Mouse (Mus musculus) thymus, postnatal 4 days (tissue): Measurements from ENCODE around the gene Jmjd1c.

ENCODE experiments used
- DNase-seq: peaks from one replicate; pipeline ENCODE4 v3.0.0; 2021

Gene Jmjd1c

DNA sequence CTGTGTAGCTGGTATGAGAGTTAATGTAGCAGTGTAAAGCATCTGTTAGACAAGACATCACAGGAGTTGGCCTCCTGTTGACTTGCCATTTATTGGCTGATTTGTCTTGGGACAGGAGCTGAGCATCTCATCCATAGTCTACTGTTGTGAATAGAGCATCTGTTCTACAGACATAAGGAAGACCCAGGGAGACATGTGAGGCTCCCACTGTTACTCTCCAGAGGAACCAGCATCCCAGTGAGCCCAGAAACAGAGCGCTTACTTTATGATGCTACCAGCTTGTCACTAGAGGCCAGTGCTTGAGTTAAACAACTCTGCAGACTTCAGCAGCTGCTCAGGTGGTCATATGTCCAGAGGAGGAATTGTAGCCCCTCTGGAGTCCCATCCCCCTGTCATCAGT, 157.2 kb downstream of the Jmjd1c start:
- no peak for DNase-seq

DNA sequence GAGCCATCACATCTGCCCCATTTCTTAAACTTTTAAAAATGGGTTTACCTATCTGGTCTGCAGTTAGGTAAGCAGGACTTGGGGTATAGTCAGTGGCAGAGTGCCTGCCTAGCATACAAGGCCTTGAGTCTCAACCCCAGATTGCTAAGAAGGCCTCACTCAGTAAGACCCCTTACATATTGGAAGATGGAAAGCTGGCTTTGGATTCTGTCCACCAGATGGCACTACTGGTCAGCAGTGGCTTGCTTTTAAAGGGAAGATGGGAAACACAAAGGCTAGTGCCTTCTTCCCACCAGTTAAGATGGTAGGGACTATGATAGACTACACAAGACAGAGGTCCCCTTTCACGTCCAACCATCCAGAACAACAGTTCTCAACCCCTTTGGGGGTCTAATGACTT, 168.9 kb downstream of the Jmjd1c start:
- DNase-seq = peak; percentile 49

DNA sequence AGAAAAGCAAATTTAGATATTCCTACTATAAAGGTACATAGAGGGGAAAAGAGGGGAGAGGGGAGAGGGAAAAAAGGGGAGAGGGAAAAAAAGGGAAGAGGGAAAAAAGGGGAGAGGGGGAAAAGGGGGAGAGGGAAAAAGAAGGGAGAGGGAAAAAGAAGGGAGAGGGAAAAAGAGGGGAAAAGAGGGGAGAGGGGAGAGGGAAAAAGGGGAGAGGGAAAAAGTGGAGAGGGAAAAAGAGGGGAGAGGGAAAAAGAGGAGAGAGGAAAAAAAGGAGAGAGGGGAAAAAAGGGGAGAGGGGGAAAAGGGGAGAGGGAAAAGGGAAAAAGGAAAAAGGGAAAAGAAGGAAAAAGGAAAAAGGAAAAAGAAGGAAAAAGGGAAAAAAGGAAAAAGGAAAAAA, 180.0 kb downstream of the Jmjd1c start:
- DNase-seq = no peak

DNA sequence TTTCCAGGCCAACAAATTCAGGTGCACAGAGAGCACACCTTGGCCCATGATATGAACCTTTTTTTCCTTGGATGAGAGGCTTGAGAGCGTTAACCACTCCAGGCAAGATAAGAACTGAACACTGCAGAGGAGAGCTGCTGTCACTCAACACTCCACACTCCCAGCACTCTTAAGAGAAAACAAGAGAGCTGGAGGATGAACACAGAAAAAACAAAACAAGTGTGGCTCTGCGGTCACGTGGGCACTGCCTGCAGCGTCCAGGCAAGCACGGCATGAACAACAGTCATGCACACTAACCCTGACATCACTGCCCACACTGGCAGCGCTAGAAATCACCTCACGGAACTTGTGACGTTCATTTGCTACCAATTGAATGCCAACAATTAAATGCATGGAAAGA, 185.9 kb downstream of the Jmjd1c start:
- no peak for DNase-seq

- DNase-seq = no peak
Measured at GRCm38 (mm10) chr10:67282531-67282930, 186.6 kb downstream of the Jmjd1c start.

DNA sequence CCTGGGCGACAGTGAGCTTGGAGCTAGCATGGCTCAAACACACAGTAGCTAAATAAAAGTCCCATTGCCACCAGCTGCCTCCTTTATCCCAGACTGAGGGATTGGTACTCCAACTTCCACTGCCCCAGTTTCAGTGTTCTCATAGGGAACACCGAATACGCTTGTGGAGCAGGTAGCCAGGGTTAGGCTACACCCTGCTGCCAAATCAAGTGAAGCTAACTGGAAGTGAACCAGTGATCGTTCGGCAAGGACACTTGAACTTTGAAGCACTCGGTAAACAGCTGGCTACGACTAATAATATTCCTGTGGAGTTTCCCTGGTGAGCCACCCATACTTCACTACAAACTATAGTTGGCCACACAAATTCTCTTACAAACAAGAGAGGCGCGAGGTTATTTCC, 187.6 kb downstream of the Jmjd1c start:
- DNase-seq = no peak

GRCm38 (mm10) chr10:67284311-67284710, 188.4 kb downstream of the Jmjd1c start:
- DNase-seq = peak; percentile 10

GRCm38 (mm10) chr10:67284761-67285175, 188.8 kb downstream of the Jmjd1c start:
- peak; percentile 68 for DNase-seq

GRCm38 (mm10) chr10:67285176-67285814, 189.4 kb downstream of the Jmjd1c start, which contains the start of gene Nrbf2:
Gene Nrbf2 (minus strand): TSS chr10:67285305.
- peak; percentile 89 for DNase-seq

- DNase-seq = no peak
Measured at GRCm38 (mm10) chr10:67287877-67288276, 192.0 kb downstream of the Jmjd1c start.

GRCm38 (mm10) chr10:67290622-67291021, 194.7 kb downstream of the Jmjd1c start:
- no peak for DNase-seq

GRCm38 (mm10) chr10:67291087-67291486, 195.2 kb downstream of the Jmjd1c start:
- DNase-seq = no peak

DNA sequence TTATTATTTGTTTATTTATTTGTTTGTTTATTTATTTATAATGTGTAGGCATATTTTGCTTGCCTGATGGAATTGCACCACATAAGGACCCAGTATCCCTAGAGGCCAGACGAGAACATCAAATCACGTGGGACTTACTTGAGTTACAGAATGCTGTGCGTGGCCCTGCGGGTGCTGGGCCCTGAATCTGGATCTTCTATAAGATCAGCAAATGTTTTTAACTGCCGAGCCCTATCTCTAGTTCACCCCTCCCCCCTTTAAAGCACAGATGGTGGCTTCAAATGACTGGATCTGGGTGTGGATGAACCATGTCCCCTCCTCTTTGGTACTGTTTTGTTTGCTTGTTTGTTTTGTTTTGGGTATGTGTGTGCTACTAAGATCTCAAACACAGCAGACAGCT, 199.4 kb downstream of the Jmjd1c start:
- DNase-seq = no peak

GRCm38 (mm10) chr10:67295938-67296466, 200.1 kb downstream of the Jmjd1c start:
- DNase-seq = no peak

DNA sequence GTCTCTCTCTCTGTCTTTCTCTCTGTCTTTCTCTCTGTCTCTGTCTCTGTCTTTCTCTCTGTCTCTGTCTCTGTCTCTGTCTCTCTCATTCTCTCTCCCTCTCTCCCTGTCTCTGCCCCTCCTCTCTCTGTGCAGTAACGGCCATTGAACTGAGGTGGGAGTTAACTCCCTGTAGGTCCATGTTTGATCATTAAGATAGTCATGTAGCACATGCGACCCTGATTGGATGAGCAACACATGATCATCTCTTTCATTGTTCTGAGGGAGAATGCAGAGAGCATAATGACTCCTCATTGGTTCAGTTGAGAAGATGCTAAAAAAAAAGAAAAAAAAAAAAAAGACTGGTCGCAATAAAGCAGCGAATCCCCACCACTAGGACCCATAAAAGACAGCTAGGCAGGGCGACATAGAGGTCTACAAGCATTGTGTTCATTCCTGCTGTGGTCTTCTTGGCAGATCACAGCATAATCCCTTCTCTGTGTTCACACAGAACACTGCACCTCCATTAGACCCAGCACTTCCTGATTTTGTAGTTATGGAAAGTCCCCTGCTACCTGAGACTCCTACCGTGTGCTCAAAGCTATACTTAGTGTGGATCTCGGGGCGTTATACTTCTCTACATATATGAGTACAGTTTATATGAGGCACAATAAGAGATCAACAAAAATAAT, 200.7 kb downstream of the Jmjd1c start:
- DNase-seq = no peak

DNA sequence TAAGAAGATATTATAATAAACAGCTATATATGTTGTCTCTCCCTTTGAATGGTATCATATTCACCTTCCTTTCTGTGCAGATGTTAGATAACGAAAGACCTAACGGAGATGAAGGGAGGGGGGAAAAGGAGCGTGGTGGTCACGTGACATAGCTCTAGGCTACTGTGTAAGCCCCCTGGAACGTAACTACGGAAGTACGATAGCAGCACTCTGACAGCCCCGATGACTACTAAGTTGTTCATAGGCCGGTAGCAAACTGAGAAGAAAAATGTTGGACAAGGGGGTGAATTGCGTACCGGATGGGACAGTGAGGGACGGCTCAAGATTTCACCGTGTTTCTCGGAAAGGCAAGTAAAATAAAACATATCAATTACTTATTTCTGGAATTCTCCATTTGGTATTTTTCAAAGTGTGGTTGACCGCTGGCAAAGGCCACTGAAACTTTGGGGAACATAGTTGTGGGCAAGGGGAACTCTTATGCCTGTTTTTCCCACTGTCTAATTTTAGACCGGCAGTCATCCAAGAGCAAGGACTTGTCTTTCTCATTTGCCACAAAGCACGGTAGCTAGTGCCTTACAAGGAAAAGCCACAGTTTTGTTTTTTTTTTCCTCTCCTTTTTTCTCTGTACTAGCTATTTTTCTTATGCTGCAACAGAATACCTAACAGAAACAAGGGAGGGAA, 201.4 kb downstream of the Jmjd1c start:
- DNase-seq = no peak

DNA sequence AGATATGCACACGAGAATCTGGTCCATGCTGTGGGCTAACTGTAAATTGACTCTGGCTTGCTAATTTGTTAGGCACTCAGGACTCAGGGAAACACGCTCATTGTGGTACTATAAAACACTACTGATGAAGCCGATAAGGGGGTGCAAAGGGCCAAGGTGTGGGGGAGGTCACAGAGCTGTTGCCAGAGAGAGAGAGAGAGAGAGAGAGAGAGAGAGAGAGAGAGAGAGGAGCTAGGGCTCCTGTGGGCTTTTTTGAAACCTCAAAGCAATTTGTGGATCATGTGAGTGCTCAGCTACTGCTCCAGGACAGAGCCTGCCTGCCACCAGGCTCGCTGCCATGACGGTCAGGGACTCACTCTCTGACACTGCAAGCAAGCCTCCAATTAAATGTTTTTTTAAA, 202.9 kb downstream of the Jmjd1c start:
- no peak for DNase-seq

DNA sequence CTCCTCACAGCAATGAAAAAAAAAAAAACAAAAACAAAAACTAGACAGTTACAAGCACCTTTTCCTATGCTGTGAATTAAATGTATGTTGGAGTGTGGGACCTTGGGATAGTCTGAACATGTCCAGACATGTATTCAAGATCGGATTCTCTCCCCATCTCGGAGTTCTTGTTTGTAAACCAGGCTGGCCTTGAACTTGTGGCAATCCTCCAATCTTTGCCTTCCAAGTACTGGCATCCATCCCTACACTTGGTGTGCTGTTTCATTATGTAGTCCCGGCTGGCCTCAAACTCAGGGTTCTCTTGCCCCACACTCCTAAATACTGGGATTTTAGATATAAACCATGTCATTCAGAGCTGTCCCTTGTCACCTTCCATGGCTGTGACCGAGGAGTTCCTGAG, 203.4 kb downstream of the Jmjd1c start:
- no peak for DNase-seq

DNA sequence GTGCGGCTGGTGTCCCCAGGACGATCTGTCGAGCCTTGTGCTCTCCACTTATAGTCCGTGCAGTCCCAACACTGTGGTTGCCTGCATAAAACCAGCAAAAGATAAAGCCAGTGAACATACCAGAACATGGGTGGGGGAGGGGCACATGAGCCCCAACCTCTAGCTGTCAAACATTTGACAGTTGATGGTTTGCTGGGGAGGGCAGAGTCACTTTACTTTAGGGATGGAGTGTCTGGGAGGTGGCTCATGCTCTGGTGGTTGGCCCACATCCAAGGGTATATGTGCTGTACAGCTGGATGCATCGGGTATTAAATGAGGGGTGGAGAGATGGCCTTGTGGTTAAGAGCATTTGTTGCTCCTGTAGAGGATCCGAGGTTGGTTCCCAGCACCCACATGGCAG, 205.1 kb downstream of the Jmjd1c start:
- DNase-seq = no peak

DNA sequence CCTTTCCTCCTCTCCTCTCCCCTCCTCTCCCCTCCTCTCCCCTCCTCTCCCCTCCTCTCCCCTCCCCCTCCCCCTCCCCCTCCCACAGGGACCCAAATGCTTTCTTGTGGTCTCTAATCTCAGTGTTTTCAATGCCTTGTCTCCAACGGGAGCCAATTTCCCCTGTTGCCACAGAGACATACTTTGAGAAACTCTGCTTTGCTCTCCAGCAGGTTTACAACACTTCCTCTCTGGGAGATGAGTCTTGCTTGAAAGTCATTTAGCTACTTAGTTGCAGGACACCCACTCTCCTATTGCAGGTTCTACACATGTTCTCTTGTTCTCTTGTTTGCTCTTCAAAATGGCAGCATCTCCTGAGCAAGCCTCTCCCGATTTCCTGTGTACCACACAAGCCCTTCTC, 206.4 kb downstream of the Jmjd1c start:
- DNase-seq = no peak
